Mouse (Mus musculus): ENCODE measurements around the gene Capn11.

GRCm38 (mm10) chr17:45699039-45699740 is 40.1 kb upstream of the Capn11 start:
- TF ChIP-seq CTCF (IDR thresholded peaks at IDR 0.05; ENCODE audit: control insufficient read depth, insufficient read depth, insufficient replicate concordance, low read depth, low read length) (no peak), POLR2A (IDR thresholded peaks at IDR 0.05; ENCODE audit: control insufficient read depth, low read depth, low read length) (no peak)
